Mouse (Mus musculus) naive thymus-derived CD4-positive, alpha-beta T cell, adult 5 months (primary cell): ENCODE results near the gene Hemk1. TPM values are rescaled to one million over a fixed set of nuclear protein-coding genes. Genes with fewer than 3 reads are reported as not detected.

Source experiments
- polyA plus RNA-seq: library from polyadenylated mRNA; unstranded; fragments of 100-300 nt; shearing (Covaris generic); gene quantifications from one replicate; pipeline ENCODE4 v1.2.1, GENCODE M21; 2017

The Hemk1 gene
- polyA plus RNA-seq = 9.9 TPM

GRCm38 (mm10) chr9:107338172-107338883, at the start of gene Hemk1:
Gene Hemk1, minus strand, starts transcription at chr9:107338350.

GRCm38 (mm10) chr9:107340267-107340859, 2.2 kb upstream of the Hemk1 start, which contains the start of gene 6430571L13Rik:
Gene 6430571L13Rik, plus strand, starts transcription at chr9:107340602.

GRCm38 (mm10) chr9:107296016-107296040, 42.3 kb downstream of the Hemk1 start, which contains the start of gene Cish:
Gene Cish, plus strand, starts transcription at chr9:107296026.

DNA sequence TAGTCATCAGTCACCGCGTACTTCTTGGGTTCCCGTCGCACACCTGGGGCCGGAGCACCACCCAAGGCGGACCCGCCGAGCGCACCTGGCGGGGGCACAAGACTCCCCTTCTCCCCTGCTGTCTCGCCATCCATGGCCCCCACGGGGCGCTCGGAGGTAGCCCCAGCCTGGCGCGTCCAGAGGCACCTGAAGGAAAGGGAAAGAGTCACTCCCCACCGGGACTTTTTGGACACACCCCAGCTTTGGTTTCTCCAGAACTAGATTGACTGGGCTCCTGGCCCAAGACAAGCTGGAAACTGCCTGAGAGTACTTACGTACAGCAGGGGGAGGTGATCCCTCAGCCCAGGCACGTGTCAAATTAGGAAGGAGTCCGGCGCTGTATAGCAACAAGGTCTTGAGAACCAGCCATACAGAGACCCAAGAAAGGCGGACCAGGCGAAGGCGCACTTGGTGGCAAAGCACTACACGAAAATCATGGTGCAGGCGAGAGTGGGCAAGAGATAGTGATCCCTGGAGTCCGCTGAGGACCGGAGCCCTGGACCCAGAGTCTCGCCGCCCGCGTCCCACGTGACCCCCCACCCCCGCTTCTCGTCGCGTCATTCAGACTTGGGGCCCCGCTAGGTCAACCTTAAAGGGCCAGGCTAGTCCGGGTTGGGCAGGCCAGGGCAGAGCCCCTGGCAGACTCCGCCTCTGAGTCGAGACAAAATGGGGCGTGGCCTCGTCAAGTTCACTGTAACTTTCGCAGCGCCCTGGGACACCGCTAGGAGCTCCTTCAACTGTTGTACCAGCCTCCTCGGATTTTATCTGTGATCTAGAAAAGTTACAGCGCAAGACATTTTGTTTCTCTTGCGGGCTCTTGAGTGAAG, 48.7 kb downstream of the Hemk1 start, which contains the start of gene Mapkapk3:
Mapkapk3 (minus strand) TSS at position 667 of the 866 bp plus-strand sequence.

Other genes with a start within 250 kb of the Hemk1 start
- gene Dock3, start 106.4 kb downstream of the Hemk1 start, polyA plus RNA-seq = 0.09 TPM
- 50.2 TPM for gene Mapkapk3, start 48.5 kb downstream of the Hemk1 start, polyA plus RNA-seq
- 18.2 TPM for gene Cish, start 42.3 kb downstream of the Hemk1 start, polyA plus RNA-seq
- gene 6430571L13Rik, start 2.3 kb upstream of the Hemk1 start, polyA plus RNA-seq = 0.26 TPM
- 1.7 TPM for gene Cacna2d2, start 61.3 kb upstream of the Hemk1 start, polyA plus RNA-seq
- gene Tmem115, start 195.6 kb upstream of the Hemk1 start, polyA plus RNA-seq = 53.3 TPM
- gene Cyb561d2, start 203.8 kb upstream of the Hemk1 start, polyA plus RNA-seq = 26.2 TPM
- gene Nprl2, start 203.9 kb upstream of the Hemk1 start, polyA plus RNA-seq = 61.0 TPM
- gene Zmynd10, start 208.9 kb upstream of the Hemk1 start, polyA plus RNA-seq = 1.2 TPM
- gene Rassf1, start 213.2 kb upstream of the Hemk1 start, polyA plus RNA-seq = 104 TPM
- gene Tusc2, start 224.9 kb upstream of the Hemk1 start, polyA plus RNA-seq = 32.3 TPM
- 2.8 TPM for gene Hyal2, start 229.6 kb upstream of the Hemk1 start, polyA plus RNA-seq
- 2.9 TPM for gene Hyal1, start 238.6 kb upstream of the Hemk1 start, polyA plus RNA-seq
- 14.0 TPM for gene Naa80, start 240.5 kb upstream of the Hemk1 start, polyA plus RNA-seq
- gene Hyal3, start 242.5 kb upstream of the Hemk1 start, polyA plus RNA-seq = not detected
- 24.5 TPM for gene Ifrd2, start 249.3 kb upstream of the Hemk1 start, polyA plus RNA-seq